Mouse (Mus musculus): ENCODE data around the gene Wwox. TPM values are rescaled to one million over a fixed set of nuclear protein-coding genes. Genes with fewer than 3 reads are reported as not detected.

Gene Wwox
- total RNA-seq, 1 experiment from 2014 or later = 11.8 TPM

GRCm38 (mm10) chr8:114462591-114462990 lies 23.1 kb downstream of the Wwox start:
- no peak for ATAC-seq (replicated peaks; ENCODE audit: low read depth, poor library complexity, severe bottlenecking)

DNA sequence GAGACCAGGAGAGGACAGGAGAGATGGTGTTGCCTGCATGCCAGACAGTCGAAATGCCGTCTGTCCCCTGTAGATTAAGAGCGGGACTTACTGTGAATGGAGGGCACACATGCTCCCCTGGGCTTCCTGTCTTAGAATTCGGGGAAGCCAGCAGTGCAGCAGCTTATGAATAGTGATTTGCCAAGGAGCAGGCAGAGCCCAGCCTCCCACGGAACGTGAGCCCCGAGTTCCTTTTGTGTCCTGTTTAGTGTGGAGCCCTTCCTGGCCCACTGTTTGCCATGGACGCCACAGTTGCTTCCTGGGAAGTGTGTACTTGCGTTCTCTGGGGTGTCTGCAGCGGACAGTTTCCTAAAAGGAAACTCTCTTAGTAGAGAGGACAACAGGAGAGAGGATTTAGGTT lies 23.9 kb downstream of the Wwox start:
- 0 out of 2 replicates have a peak, but pooled peaks have one; percentile 15 for ATAC-seq (replicated peaks; ENCODE audit: low read depth, poor library complexity, severe bottlenecking)

GRCm38 (mm10) chr8:114468526-114469207 lies 29.2 kb downstream of the Wwox start:
- no peak for ATAC-seq (replicated peaks; ENCODE audit: low read depth, poor library complexity, severe bottlenecking)

DNA sequence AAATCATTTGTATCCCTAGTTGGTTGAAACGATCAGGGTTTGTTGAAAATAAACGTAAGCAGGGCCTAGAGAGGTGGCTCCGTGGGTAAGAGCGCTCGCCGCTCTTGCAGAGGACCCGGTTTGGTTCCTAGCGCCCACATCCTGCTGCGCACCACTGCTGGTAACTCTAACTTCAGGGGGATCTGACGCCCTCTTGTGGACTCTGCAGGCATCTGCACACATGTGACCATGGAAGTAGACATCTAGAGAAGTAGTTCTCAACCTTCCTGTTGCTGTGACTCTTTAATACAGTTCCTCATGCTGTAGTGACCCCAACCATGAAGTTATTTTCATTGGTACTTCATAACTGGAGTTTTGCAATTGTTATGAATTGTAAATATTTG lies 29.7 kb downstream of the Wwox start:
- no peak for ATAC-seq (replicated peaks; ENCODE audit: low read depth, poor library complexity, severe bottlenecking)

DNA sequence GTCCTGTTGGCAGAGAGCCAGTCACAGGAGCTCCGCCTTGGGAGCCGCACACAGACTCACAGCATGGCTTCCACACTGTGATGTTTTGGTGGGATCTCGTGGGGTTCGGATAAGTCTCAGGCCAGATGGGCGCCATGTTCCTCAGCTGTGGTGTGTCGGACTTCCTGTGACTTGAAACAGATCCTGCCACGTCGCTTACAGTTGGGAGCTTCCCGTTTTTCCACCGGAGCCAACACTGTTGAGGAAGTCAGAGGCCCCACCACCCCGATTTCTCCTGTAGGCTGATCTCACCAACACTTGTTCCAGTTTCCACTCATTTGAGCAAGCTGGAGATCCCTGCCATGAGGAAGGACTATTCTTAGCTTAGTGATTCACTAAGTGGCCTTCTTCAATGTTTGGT lies 34.1 kb downstream of the Wwox start:
- peak; percentile 25; the same call in 1 of the 2 replicates for ATAC-seq (replicated peaks; ENCODE audit: low read depth, poor library complexity, severe bottlenecking)

GRCm38 (mm10) chr8:114476919-114477318 lies 37.5 kb downstream of the Wwox start:
- no peak for ATAC-seq (replicated peaks; ENCODE audit: low read depth, poor library complexity, severe bottlenecking)

- ATAC-seq (replicated peaks; ENCODE audit: low read depth, poor library complexity, severe bottlenecking) = no peak
Observed at GRCm38 (mm10) chr8:114477790-114478189, 38.3 kb downstream of the Wwox start.

DNA sequence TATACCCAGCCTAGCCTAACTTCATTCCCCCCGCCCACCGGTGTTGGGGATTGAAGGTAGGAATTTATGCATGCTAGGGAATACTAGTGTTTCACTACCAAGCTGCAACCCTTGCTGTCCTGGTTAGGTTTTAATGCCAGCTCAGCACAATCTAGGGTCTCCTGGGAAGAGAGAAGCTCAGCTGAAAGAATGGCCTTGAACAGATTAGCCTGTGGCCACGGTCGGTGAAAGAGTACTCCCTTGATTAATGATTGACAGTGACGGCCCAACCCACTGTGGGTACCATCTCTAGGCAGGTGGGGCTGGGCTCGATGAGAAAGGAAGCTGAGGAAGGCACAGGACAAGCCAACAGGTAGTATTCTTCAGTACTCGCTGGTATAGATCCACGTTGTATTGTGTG lies 40.3 kb downstream of the Wwox start:
- no peak for ATAC-seq (replicated peaks; ENCODE audit: low read depth, poor library complexity, severe bottlenecking)

GRCm38 (mm10) chr8:114491662-114492160 lies 52.3 kb downstream of the Wwox start:
- no peak for ATAC-seq (replicated peaks; ENCODE audit: low read depth, poor library complexity, severe bottlenecking)

DNA sequence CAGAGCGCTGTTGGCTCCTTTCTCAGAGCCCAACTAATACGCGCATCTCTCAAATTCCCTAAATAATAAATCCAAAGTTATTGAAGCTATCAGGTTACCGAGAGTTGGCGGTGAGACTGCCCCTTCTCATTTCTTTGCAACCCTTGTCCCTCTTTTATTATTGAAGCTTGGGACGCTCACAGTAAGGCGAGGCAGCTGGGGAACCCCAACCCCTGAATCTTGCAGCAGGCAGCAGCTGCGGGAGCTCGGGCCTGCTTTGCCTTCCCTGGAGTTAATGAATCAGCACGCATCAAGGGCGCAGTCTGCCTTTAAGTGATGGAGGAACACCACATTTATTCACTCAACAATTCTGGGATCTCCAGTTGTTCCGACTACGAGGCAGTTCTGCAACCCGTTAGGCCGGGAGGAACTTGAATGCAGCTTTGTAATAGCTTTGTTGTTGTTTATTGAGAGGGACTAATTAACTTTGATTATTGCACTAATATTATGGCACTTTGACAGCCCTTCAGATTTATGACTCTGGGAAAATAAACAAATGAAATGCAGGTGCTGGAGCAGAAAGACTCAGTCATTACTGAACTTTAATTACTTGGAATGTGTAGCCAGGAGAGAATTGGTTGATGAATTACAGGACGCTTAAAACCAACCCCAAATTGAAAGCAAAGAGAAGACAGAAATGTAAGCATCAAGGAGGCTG lies 60.1 kb downstream of the Wwox start:
- no peak for ATAC-seq (replicated peaks; ENCODE audit: low read depth, poor library complexity, severe bottlenecking)

- no peak for ATAC-seq (replicated peaks; ENCODE audit: low read depth, poor library complexity, severe bottlenecking)
Observed at GRCm38 (mm10) chr8:114501906-114502305, 62.5 kb downstream of the Wwox start.

DNA sequence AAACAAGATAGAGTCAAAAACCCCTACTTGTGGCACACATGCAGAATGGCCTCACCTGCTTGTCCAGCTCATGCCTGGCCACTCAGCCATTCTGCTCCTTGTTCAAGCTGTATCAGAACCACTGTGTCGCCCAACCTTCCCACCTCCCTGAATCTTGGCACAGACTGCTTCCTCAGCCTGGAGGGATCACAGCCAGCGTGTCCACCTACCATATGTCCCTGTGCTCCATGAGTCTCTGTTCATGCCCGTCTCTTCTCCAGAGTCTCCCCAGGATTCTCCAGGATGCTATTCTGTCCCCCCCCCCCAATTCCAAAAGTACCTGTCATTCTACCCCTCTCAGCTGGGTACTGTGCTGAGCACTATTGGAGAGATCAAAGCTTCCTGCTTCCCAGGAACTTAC lies 63.7 kb downstream of the Wwox start:
- ATAC-seq (replicated peaks; ENCODE audit: low read depth, poor library complexity, severe bottlenecking) = no peak

GRCm38 (mm10) chr8:114504889-114505288 lies 65.4 kb downstream of the Wwox start:
- ATAC-seq (replicated peaks; ENCODE audit: low read depth, poor library complexity, severe bottlenecking) = no peak

DNA sequence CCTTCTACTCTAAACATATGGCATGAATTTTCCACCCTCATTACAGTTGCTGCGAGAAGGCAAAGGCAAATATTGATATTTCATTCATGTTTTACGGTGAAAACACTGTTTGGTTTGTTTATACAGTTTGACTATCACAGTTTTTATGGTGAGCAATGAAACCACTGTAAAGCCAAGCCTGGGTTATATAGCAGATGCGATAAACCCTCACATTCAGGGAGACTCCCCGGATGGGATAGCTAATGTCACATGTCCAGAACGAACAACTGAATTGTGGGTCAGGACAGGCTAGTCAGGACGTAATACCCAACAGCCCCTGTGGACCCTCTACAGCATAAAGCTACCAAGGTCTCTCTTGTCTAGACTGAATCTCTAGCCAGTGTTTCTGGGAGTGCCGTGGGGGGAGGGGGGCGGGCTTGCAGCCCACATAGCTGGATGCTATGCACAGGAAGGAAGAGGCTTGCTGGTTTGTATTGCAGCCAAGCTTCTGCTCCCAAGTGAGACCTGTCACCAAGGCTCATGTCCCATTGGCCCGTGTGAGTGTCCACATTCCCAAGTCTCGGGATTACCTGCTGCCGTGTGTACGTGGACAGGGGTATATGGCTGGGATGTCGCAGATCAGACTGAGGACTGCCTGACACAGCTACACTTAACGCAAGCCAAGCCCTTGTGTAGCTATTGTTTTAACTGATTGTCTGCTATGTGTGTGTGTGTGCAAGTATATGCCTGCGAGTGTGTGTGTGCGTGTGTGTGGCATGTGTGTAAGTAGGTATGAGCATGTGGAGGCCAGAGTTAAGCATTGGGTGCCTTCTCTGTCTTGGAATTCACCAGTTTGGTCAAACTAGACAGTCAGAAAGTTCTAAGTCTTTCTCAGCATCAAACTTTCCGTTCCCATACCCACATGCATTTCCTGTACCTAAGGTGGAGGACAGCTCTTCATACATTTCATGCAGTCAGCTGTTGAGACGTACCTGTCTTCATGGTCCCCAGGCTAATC lies 66.2 kb downstream of the Wwox start:
- ATAC-seq (replicated peaks; ENCODE audit: low read depth, poor library complexity, severe bottlenecking) = peak; percentile 69

GRCm38 (mm10) chr8:114507404-114507803 lies 67.9 kb downstream of the Wwox start:
- no peak for ATAC-seq (replicated peaks; ENCODE audit: low read depth, poor library complexity, severe bottlenecking)

- no peak for ATAC-seq (replicated peaks; ENCODE audit: low read depth, poor library complexity, severe bottlenecking)
Observed at GRCm38 (mm10) chr8:114510226-114510625, 70.8 kb downstream of the Wwox start.

DNA sequence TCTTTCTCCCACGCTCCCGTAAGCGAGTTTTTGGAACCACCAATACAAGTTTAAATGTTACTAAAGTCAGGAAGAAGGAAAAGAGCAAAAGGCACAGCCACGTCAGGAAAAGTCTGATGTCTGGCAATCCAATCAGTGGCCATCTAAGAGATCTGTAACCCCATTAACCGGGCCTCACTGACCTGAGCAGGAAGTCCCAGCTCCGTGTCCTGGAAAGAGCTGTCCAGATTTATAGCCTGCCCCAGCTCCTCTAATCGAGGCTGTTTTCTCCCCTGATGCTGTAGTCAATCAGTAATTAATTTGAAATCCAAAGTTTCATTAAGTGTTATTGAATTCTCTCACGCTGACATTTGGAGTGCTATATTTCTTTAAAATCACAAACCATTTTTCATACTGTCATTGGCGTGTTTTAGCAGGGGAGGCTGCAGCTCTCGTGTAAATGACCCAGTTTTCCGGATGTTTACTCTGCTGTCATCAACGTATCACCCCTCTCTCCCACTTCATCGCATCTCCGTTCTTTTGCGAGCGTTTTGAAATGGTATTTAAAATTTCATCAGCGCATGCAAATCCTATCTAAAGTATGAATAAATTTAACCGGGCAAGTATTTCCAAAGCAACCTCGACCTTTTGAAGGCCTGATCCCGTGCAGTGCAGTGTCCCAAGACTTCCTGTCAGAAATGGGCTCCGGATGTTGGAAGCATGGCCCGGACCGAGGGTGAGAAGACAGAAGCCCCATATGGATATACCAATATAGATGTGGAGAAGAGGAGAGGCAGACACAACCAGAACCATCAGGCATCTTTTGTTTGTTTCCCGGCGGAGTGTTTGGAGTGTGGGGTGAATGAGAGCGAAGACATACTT lies 72.8 kb downstream of the Wwox start:
- no peak for ATAC-seq (replicated peaks; ENCODE audit: low read depth, poor library complexity, severe bottlenecking)

DNA sequence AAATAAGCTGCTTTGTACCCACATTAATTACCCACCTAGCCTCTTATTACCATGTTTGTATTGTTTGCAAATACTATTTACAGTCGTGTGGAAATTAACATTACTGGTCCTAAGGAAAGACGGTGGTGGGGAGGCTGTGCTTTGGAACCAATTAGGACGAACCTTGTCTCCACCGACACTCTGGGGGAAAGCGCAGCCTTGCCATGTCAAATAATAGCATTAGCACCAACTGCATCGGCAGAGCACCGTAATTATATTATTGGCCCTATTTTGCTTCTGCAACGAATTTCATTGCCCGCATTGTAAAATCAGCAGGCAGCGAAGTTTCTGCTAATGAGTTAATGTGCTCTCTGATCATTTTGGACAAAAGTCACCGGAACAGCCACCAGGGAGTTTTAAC lies 75.2 kb downstream of the Wwox start:
- no peak for ATAC-seq (replicated peaks; ENCODE audit: low read depth, poor library complexity, severe bottlenecking)

- no peak for ATAC-seq (replicated peaks; ENCODE audit: low read depth, poor library complexity, severe bottlenecking)
Observed at GRCm38 (mm10) chr8:114523061-114523460, 83.6 kb downstream of the Wwox start.
